Mouse (Mus musculus) c-Kit-positive CD71-positive TER-119-negative erythroid progenitor cells, embryonic 14.5 days (primary cell): ENCODE results near the gene Dmbt1.
"Not testable (repeated sequence)": the region's sequence is repeated elsewhere in the genome, so short reads cannot be mapped to it uniquely, and the experiment has no call there.

Experiments used
- DNase-seq: peaks from one replicate; pipeline ENCODE4 v3.0.0-alpha.2; 2013; ENCODE audit warnings: low read depth

Gene Dmbt1

GRCm38 (mm10) chr7:131049829-131050228, 18.0 kb downstream of the Dmbt1 start:
- DNase-seq: not testable (repeated sequence)

GRCm38 (mm10) chr7:131054808-131055370, 23.0 kb downstream of the Dmbt1 start:
- DNase-seq: no peak

DNA sequence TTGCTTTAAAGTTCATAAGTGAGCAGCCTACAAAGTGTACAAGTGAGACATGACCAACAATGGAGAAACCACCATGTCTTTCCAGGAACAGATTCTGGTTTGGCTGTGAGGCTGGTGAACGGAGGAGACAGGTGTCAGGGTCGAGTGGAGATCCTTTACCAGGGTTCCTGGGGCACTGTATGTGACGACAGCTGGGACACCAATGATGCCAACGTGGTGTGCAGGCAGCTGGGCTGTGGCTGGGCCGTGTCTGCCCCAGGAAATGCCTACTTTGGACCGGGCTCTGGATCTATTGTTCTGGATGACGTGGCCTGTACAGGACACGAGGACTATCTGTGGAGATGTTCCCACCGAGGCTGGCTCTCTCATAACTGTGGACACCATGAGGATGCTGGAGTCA, 26.1 kb downstream of the Dmbt1 start:
- DNase-seq: not testable (repeated sequence)

DNA sequence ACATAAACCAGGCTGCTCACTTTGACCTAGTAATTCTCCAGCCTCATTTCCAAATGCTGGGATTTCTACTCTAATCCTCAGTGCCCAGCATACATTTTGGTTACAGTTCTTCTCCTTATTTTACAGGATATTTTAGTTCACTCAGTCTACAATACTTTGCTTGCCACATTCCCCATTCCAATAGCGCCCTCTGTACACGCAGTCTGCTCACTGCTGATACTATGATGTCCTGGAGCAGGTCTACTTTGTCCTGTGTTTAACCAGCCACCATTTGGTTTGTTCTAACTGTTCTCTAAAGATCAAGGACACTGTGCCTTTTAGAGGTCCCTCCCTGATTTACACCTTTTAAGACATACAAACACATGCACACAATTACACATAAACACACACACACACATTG, 28.0 kb downstream of the Dmbt1 start:
- DNase-seq: not testable (repeated sequence)

GRCm38 (mm10) chr7:131062541-131062940, 30.7 kb downstream of the Dmbt1 start:
- no peak for DNase-seq

DNA sequence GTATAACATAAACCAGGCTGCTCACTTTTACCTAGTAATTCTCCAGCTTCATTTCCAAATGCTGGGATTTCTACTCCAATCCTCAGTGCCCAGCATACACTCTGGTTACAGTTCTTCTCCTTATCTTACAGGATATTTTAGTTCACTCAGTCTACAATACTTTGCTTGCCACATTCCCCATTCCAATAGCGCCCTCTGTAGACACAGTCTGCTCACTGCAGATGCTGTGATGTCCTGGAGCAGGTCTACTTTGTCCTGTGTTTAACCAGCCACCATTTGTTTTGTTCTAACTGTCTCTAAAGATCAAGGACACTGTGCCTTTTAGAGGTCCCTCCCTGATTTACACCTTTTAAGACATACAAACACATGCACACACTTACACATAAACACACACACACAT, 36.3 kb downstream of the Dmbt1 start:
- DNase-seq: not testable (repeated sequence)

- not testable (repeated sequence) for DNase-seq
Observed at GRCm38 (mm10) chr7:131073476-131073875, 41.6 kb downstream of the Dmbt1 start.

- not testable (repeated sequence) for DNase-seq
Observed at GRCm38 (mm10) chr7:131074098-131074497, 42.2 kb downstream of the Dmbt1 start.

DNA sequence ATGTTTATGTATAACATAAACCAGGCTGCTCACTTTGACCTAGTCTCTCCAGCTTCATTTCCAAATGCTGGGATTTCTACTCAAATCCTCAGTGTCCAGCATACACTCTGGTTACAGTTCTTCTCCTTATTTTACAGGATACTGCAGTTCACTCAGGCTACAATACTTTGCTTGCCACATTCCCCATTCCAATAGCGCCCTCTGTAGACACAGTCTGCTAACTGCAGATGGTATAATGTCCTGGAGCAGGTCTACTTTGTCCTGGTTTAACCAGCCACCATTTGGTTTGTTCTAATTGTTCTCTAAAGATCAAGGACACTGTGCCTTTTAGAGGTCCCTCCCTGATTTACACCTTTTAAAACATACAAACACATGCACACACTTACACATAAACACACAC, 44.1 kb downstream of the Dmbt1 start:
- no peak for DNase-seq

- DNase-seq: not testable (repeated sequence)
Observed at GRCm38 (mm10) chr7:131082403-131082802, 50.5 kb downstream of the Dmbt1 start.

- DNase-seq: peak; percentile 7
Observed at GRCm38 (mm10) chr7:131112486-131112885, 80.6 kb downstream of the Dmbt1 start.

DNA sequence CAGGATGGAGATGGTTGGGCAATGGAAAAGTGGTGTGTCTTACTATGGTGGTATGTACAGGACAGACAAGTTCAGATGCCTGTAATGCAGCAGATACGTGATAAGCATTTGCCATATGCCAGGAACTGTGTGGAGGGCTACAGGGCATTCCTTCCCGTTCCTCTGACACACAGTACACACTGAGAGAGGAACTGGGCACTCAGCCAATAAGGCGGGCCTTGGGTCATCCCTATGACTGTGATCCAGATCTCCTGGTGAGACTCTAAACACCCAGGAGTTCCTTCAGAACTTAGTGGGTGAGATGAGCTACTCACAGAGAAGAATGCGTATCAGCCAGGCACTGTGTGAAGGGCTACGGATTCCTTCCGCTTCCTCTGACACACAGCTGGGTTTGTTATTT, 81.8 kb downstream of the Dmbt1 start:
- no peak for DNase-seq

- DNase-seq: no peak
Observed at GRCm38 (mm10) chr7:131114434-131114833, 82.6 kb downstream of the Dmbt1 start.

- no peak for DNase-seq
Observed at GRCm38 (mm10) chr7:131122210-131122807, 90.5 kb downstream of the Dmbt1 start.

DNA sequence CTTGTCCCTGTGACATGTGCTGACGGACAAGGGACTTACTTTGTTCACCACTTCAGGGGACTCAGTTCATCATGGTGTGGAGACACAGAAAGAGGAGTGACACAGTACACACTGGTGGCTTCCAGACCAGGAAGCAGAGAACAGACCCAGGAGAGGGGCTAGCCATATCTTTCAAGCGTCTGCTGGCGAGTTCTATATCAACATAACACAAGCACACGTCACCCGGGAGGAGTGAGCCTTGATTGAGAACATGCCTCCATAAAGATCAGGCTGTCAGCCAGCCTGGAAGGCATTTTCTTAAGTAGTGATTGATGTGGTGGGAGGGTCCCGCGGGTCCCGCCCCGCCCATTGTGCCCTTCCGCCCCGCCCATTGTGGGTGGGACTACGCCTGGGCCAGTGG, 98.2 kb downstream of the Dmbt1 start:
- no peak for DNase-seq

DNA sequence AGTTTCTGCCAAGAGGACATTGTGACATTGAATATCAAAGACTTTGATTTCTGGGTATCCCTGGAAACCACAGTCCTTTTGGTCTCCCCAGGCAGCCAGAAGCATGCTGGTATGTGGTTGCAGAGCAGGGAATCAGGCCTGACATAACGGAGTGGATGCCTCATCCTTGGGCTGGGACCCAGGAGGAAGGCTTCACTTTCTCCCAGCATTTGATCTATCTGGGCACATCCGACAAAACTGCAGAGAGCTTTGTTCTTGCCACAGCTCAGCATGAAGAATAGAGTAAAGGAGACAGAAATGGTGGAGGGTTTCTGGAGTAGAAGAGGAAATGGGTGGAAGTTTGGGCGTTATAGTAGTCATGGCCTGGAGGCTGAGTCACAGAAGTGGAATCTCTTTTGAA, 101.3 kb downstream of the Dmbt1 start:
- no peak for DNase-seq

GRCm38 (mm10) chr7:131146214-131146613, 114.4 kb downstream of the Dmbt1 start, which contains the start of gene 4933402N03Rik:
4933402N03Rik (minus strand) TSS chr7:131146314.
- DNase-seq: no peak

DNA sequence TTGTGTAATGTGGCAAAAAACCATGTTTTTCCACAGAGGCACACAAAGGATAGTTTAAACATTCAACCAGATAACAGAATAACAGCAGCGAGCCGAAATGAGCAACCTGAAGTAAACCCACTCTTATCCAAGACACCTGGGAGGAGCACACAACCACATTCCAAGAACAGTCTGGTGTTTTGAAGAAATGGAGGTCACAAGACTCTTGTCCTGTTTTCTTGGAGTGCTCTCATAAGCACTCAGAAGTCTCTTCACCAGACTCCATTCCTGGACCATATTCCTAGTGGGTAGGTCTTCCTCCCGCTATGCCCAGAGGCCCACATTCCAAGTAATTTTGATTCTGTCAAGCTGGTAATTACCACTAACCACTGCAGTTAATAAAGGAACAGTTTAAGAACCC, 118.3 kb downstream of the Dmbt1 start:
- DNase-seq: no peak

- no peak for DNase-seq
Observed at GRCm38 (mm10) chr7:131153044-131153443, 121.2 kb downstream of the Dmbt1 start.

DNA sequence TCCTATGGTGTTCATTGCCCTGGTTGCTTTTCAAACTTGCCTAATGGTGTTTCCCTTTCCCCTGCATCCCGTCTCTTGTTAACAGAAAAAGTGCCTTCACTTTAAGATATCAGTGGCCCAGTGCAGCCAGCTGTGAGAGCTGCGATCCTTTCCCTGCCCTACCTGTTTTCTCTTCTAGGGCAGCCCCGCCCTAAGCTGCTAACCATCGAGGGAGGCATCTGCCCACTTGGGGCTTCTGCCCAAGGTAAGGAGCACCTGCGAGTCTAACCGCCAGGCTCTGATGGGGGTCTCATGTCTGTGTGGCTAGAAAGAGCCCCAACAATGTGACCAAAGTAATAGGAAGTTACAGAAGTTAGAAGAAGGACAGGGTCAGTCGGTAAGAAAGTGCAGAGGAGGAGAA, 130.4 kb downstream of the Dmbt1 start:
- DNase-seq: no peak

GRCm38 (mm10) chr7:131167771-131168170, 135.9 kb downstream of the Dmbt1 start:
- no peak for DNase-seq

GRCm38 (mm10) chr7:131169099-131169498, 137.2 kb downstream of the Dmbt1 start:
- no peak for DNase-seq
